Comparison of ENCODE assay signal across 14 mouse cellular contexts in the genomic region with DNA sequence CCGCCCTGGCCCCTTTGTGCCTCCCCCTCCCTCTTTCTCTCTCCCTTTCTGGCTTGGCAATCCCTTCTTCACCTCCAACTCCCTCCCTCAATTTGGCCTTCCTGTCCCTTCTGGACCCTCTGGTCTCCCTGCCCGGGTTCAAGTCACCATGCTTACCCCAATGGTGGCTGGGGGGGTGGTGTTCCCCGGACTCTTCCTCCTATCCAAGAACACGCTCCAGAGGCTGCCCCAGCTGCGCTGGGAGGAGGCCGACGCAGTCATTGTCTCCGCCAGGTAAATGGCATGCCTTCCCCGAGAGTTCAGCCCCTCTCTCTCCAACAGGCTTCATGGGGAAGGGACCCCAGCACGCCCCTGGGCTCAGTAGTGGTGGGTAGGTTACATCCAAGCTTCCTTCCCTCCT. TPM values are rescaled to one million over a fixed set of nuclear protein-coding genes. Genes with fewer than 3 reads are reported as not detected.
DNase-seq lines count a peak whose midpoint lies in the region; ATAC-seq and TF ChIP-seq lines count a peak whose summit lies in the region.
"Had no signal": no experiment of that assay in that cellular context is flagged by ENCODE, and none has a peak within 500 bp of the region (broad histone marks: within the 10 kb centered on the region; RNA-seq: fewer than 3 reads in every experiment).

No protein-coding gene starts in this region.

- peak; percentile 42; the same call in 1 of the 2 replicates for ATAC-seq in forebrain, embryonic 12.5 days (ENCODE audit: low FRiP score)
- ATAC-seq in hindbrain, postnatal 0 days, result peak; percentile 13; the same call in 1 of the 2 replicates

- WGBS in forebrain, embryonic 12.5 days, result 14% methylated on average over 10 of the region's 10 CpGs
- 8% methylated on average over 10 of the region's 10 CpGs for WGBS in hindbrain, postnatal 0 days
- WGBS in olfactory bulb, adult 2 months, result 9% methylated on average over 10 of the region's 10 CpGs

- H3K27me3 ChIP-seq in forebrain, embryonic 12.5 days, result peaks cover 16% of the 10 kb centered on the region; the same call in 1 of the 2 replicates
- no peaks in the 10 kb centered on the region for H3K27me3 ChIP-seq in hindbrain, postnatal 0 days (ENCODE audit: insufficient read depth, low read length)

- peak overlapping the region; percentile 85 for H3K4me2 ChIP-seq in forebrain, embryonic 12.5 days
- H3K4me2 ChIP-seq in hindbrain, postnatal 0 days (ENCODE audit: low read depth, low read length), result peak overlapping the region; percentile 55

- H3K9me3 ChIP-seq in forebrain, embryonic 12.5 days, result no peaks in the 10 kb centered on the region
- no peaks in the 10 kb centered on the region for H3K9me3 ChIP-seq in hindbrain, postnatal 0 days (ENCODE audit: low read length)
- H3K9me3 ChIP-seq: kidney, embryonic 15.5 days; liver, embryonic 12.5 days had no signal

- intact Hi-C loops in left cerebral cortex, adult 2 months (cut with DNase I), result loop anchor here (2.0 to 10.0 kb wide), 3 partner anchors 131 to 287 kb away; partner anchors contain the start of genes Gm42742, Prrt2 and Sez6l2
- intact Hi-C loops in left cerebral cortex, postnatal 10 days (cut with DNase I), result loop anchor here (2.0 kb wide), 1 partner anchor 37 kb away; the partner anchor contains the start of gene Hirip3

- H3K27ac ChIP-seq in left cerebral cortex, adult 2 months, result peak overlapping the region; percentile 96
- H3K27ac ChIP-seq in forebrain, embryonic 12.5 days, result peak overlapping the region; percentile 82
- peak overlapping the region; percentile 86 for H3K27ac ChIP-seq in hindbrain, postnatal 0 days
- H3K27ac ChIP-seq in olfactory bulb, adult 2 months (ENCODE audit: insufficient read depth, low read depth, low read length), result no peak overlapping the region
- H3K27ac ChIP-seq: kidney, embryonic 15.5 days; liver, embryonic 12.5 days had no signal

- H3K9ac ChIP-seq in forebrain, embryonic 12.5 days, result peak overlapping the region; percentile 86
- peak overlapping the region; percentile 77 for H3K9ac ChIP-seq in hindbrain, postnatal 0 days (replicated peaks; ENCODE audit: low read length)
- H3K9ac ChIP-seq: kidney, embryonic 15.5 days; liver, embryonic 12.5 days had no signal

- no peaks in the 10 kb centered on the region for H3K36me3 ChIP-seq in forebrain, embryonic 12.5 days (replicated peaks)
- H3K36me3 ChIP-seq in hindbrain, postnatal 0 days (ENCODE audit: insufficient read depth, low read length), result peaks cover 5% of the 10 kb centered on the region; the same call in 1 of the 2 replicates
- H3K36me3 ChIP-seq: kidney, embryonic 15.5 days; liver, embryonic 12.5 days had no signal

- peak overlapping the region; percentile 60 for H3K4me3 ChIP-seq in left cerebral cortex, adult 2 months
- peak overlapping the region; percentile 63 for H3K4me3 ChIP-seq in forebrain, embryonic 12.5 days (replicated peaks)
- H3K4me3 ChIP-seq in hindbrain, postnatal 0 days (ENCODE audit: low read length), result peak overlapping the region; percentile 57
- peak overlapping the region; percentile 87 for H3K4me3 ChIP-seq in olfactory bulb, adult 2 months (ENCODE audit: insufficient read depth, low read depth, low read length)
- H3K4me3 ChIP-seq: liver, embryonic 12.5 days had no signal

- TF ChIP-seq POLR2A in olfactory bulb, adult 2 months (IDR thresholded peaks at IDR 0.05; ENCODE audit: insufficient read depth, low read depth, low read length), result no peak

- DNase-seq in left cerebral cortex, adult 2 months (ENCODE audit: extremely low spot score in 1 of 2, low spot score in 2 of 2), result no peak
- no peak for DNase-seq in left cerebral cortex, postnatal 10 days (ENCODE audit: extremely low spot score in 1 of 2, low spot score in 2 of 2)
- DNase-seq in hindbrain, postnatal 0 days (ENCODE audit: low spot score), result no peak
- DNase-seq in kidney, adult 18-20 months, result no peak
- no peak for DNase-seq in kidney, postnatal 25 days
- no peak for DNase-seq in right cerebral cortex, postnatal 25 days
- DNase-seq: lung, postnatal 36 days had no signal

- no peak for TF ChIP-seq CTCF in left cerebral cortex, adult 2 months (IDR thresholded peaks at IDR 0.05)
- TF ChIP-seq CTCF in hindbrain, postnatal 0 days (IDR thresholded peaks at IDR 0.05; ENCODE audit: low read depth), result no peak
- TF ChIP-seq CTCF in olfactory bulb, adult 2 months (IDR thresholded peaks at IDR 0.05; ENCODE audit: insufficient read depth, low read depth, low read length), result no peak

- peaks cover 39% of the 10 kb centered on the region for H3K4me1 ChIP-seq in forebrain, embryonic 12.5 days
- H3K4me1 ChIP-seq in hindbrain, postnatal 0 days (ENCODE audit: insufficient read depth, low read length), result peaks cover 23% of the 10 kb centered on the region
- H3K4me1 ChIP-seq in olfactory bulb, adult 2 months (ENCODE audit: control insufficient read depth, insufficient read depth, low read length), result peaks cover 28% of the 10 kb centered on the region

RNA-seq across cellular contexts. Expression of gene 4930451I11Rik, which starts 7.5 kb away (rescaled TPM):
- not detected for total RNA-seq in left cerebral cortex, adult 2 months (2021)
- not detected for total RNA-seq in left cerebral cortex, postnatal 10 days (2021)
- not detected in 2 replicates for polyA plus RNA-seq in forebrain, embryonic 12.5 days (2016; fragmentation: Nextera tagmentation; extraction: Ambion mirVana)
- not detected in 2 replicates for total RNA-seq in hindbrain, postnatal 0 days (2014; rRNA removed)
- 0.54 TPM in 1 of 2 replicates, not detected in the other for polyA plus RNA-seq in hindbrain, postnatal 0 days (2015; fragmentation: Nextera tagmentation; extraction: Ambion mirVana)
- polyA plus RNA-seq in olfactory bulb, adult 2 months (2012; ENCODE audit: insufficient read depth, insufficient read length, low replicate concordance, missing spikeins), result not detected in 2 replicates
- total RNA-seq: adrenal gland, postnatal 36 days; heart, postnatal 25 days had no signal
- polyA plus RNA-seq: gonadal fat pad, adult 2 months; kidney, embryonic 15.5 days; liver, embryonic 12.5 days had no signal

RNA-seq across cellular contexts. Expression of gene Doc2a, which starts 23.3 kb away (rescaled TPM):
- total RNA-seq in left cerebral cortex, adult 2 months (2021), result 10 to 100 TPM; 46.9 to 51.7 TPM
- 10 to 100 TPM; 74.1 to 80.3 TPM for total RNA-seq in left cerebral cortex, postnatal 10 days (2021)
- polyA plus RNA-seq in forebrain, embryonic 12.5 days (2016; fragmentation: Nextera tagmentation; extraction: Ambion mirVana), result 5.5 and 6.6 TPM in 2 replicates
- 40.5 and 57.3 TPM in 2 replicates for total RNA-seq in hindbrain, postnatal 0 days (2014; rRNA removed)
- 31.3 and 37.6 TPM in 2 replicates for polyA plus RNA-seq in hindbrain, postnatal 0 days (2015; fragmentation: Nextera tagmentation; extraction: Ambion mirVana)
- polyA plus RNA-seq in olfactory bulb, adult 2 months (2012; ENCODE audit: insufficient read depth, insufficient read length, low replicate concordance, missing spikeins), result not detected in 2 replicates
- total RNA-seq: heart, postnatal 25 days had no signal
- polyA plus RNA-seq: gonadal fat pad, adult 2 months had no signal

RNA-seq across cellular contexts. Expression of gene Fam57b, which starts 26.5 kb away (rescaled TPM):
- 10 to 100 TPM; 71.6 to 77.4 TPM for total RNA-seq in left cerebral cortex, adult 2 months (2021)
- 100 to 1,000 TPM; 135 to 141 TPM for total RNA-seq in left cerebral cortex, postnatal 10 days (2021)
- 16.2 and 17.6 TPM in 2 replicates for polyA plus RNA-seq in forebrain, embryonic 12.5 days (2016; fragmentation: Nextera tagmentation; extraction: Ambion mirVana)
- total RNA-seq in hindbrain, postnatal 0 days (2014; rRNA removed), result 40.1 and 44.8 TPM in 2 replicates
- polyA plus RNA-seq in hindbrain, postnatal 0 days (2015; fragmentation: Nextera tagmentation; extraction: Ambion mirVana), result 40.7 and 44.3 TPM in 2 replicates
- polyA plus RNA-seq in olfactory bulb, adult 2 months (2012; ENCODE audit: insufficient read depth, insufficient read length, low replicate concordance, missing spikeins), result not detected in 2 replicates
- polyA plus RNA-seq: liver, embryonic 12.5 days had no signal

RNA-seq across cellular contexts. Expression of gene Ppp4c, which starts 31.6 kb away (rescaled TPM):
- total RNA-seq in left cerebral cortex, adult 2 months (2021), result 10 to 100 TPM; 50.4 TPM
- 10 to 100 TPM; 54.4 to 56.2 TPM for total RNA-seq in left cerebral cortex, postnatal 10 days (2021)
- 310 and 320 TPM in 2 replicates for polyA plus RNA-seq in forebrain, embryonic 12.5 days (2016; fragmentation: Nextera tagmentation; extraction: Ambion mirVana)
- 126 and 199 TPM in 2 replicates for total RNA-seq in hindbrain, postnatal 0 days (2014; rRNA removed)
- 142 and 143 TPM in 2 replicates for polyA plus RNA-seq in hindbrain, postnatal 0 days (2015; fragmentation: Nextera tagmentation; extraction: Ambion mirVana)
- polyA plus RNA-seq in olfactory bulb, adult 2 months (2012; ENCODE audit: insufficient read depth, insufficient read length, low replicate concordance, missing spikeins), result not detected in 2 replicates

RNA-seq across cellular contexts. Expression of gene Hirip3, which starts 37.8 kb away (rescaled TPM):
- total RNA-seq in left cerebral cortex, adult 2 months (2021), result 10 to 100 TPM; 36.6 to 40.9 TPM
- 10 to 100 TPM; 32.4 to 41.1 TPM for total RNA-seq in left cerebral cortex, postnatal 10 days (2021)
- polyA plus RNA-seq in forebrain, embryonic 12.5 days (2016; fragmentation: Nextera tagmentation; extraction: Ambion mirVana), result 53.3 TPM in 2 replicates
- 4.3 and 9.4 TPM in 2 replicates for total RNA-seq in hindbrain, postnatal 0 days (2014; rRNA removed)
- polyA plus RNA-seq in hindbrain, postnatal 0 days (2015; fragmentation: Nextera tagmentation; extraction: Ambion mirVana), result 20.6 and 21.1 TPM in 2 replicates
- polyA plus RNA-seq in olfactory bulb, adult 2 months (2012; ENCODE audit: insufficient read depth, insufficient read length, low replicate concordance, missing spikeins), result not detected in 2 replicates
